Mouse (Mus musculus): ENCODE data around the gene Lypd4. TPM values are rescaled to one million over a fixed set of nuclear protein-coding genes. Genes with fewer than 3 reads are reported as not detected.
A peak's percentile ranks its signal among the peaks of the same experiment; 100 is the strongest.

The Lypd4 gene
- polyA plus RNA-seq, 1 experiment from 2014 or later, result not detected

GRCm38 (mm10) chr7:24883896-24884692 lies 14.4 kb upstream of the Lypd4 start, which contains the start of gene Rps19:
Gene Rps19, plus strand, starts transcription at chr7:24884371.
- peak within 1 kb of the TSS; percentile 91 for H3K4me2 ChIP-seq
- peaks cover 15% of the 10 kb centered on the region for H3K4me1 ChIP-seq (ENCODE audit: control insufficient read depth, insufficient read depth, low read length)
- no peaks in the 10 kb centered on the region for H3K9me3 ChIP-seq (replicated peaks; ENCODE audit: control insufficient read depth, low read length)
- H3K27ac ChIP-seq (ENCODE audit: low read depth, low read length), result peak within 1 kb of the TSS; percentile 94
- H3K36me3 ChIP-seq (ENCODE audit: control insufficient read depth, insufficient read depth, low read length), result peaks cover 25% of the 10 kb centered on the region
- H3K27me3 ChIP-seq (ENCODE audit: control insufficient read depth, insufficient read depth, low read length), result no peaks in the 10 kb centered on the region
- ATAC-seq (replicated peaks; ENCODE audit: insufficient number of reproducible peaks, low FRiP score, low TSS enrichment), result peak; percentile 93
- WGBS (ENCODE audit: insufficient replicate concordance), result under 1% methylated on average over 54 of the region's 57 CpGs
- peak within 1 kb of the TSS; percentile 100 for H3K4me3 ChIP-seq (ENCODE audit: low read depth, low read length)
- peak within 1 kb of the TSS; percentile 100 for H3K9ac ChIP-seq (ENCODE audit: low read depth, low read length)

- no peak overlapping the region for H3K27ac ChIP-seq (ENCODE audit: low read depth, low read length)
Measured at GRCm38 (mm10) chr7:24882416-24883199, 12.9 kb upstream of the Lypd4 start.

GRCm38 (mm10) chr7:24879620-24880019 lies 9.9 kb upstream of the Lypd4 start:
- H3K36me3 ChIP-seq (ENCODE audit: control insufficient read depth, insufficient read depth, low read length), result no peaks in the 10 kb centered on the region
- no peak for ATAC-seq (replicated peaks; ENCODE audit: insufficient number of reproducible peaks, low FRiP score, low TSS enrichment)
- no peaks in the 10 kb centered on the region for H3K9me3 ChIP-seq (replicated peaks; ENCODE audit: control insufficient read depth, low read length)
- WGBS (ENCODE audit: insufficient replicate concordance), result 42% methylated on average over 2 of the region's 2 CpGs
- no peak overlapping the region for H3K4me2 ChIP-seq
- 0 out of 2 replicates have a peak, but pooled peaks cover 3% of the 10 kb centered on the region for H3K27me3 ChIP-seq (ENCODE audit: control insufficient read depth, insufficient read depth, low read length)
- H3K9ac ChIP-seq (ENCODE audit: low read depth, low read length), result no peak overlapping the region
- H3K4me3 ChIP-seq (ENCODE audit: low read depth, low read length), result no peak overlapping the region
- H3K4me1 ChIP-seq (ENCODE audit: control insufficient read depth, insufficient read depth, low read length), result no peaks in the 10 kb centered on the region
- H3K27ac ChIP-seq (ENCODE audit: low read depth, low read length), result no peak overlapping the region

More at GRCm38 (mm10) chr7:24882416-24883199, 12.9 kb upstream of the Lypd4 start:
- Histone ChIP-seq H3K9me3 (replicated peaks; ENCODE audit: control insufficient read depth, low read length) (no peaks in the 10 kb centered on the region), H3K4me1 (ENCODE audit: control insufficient read depth, insufficient read depth, low read length) (peaks cover 15% of the 10 kb centered on the region), H3K27me3 (ENCODE audit: control insufficient read depth, insufficient read depth, low read length) (no peaks in the 10 kb centered on the region), H3K9ac (ENCODE audit: low read depth, low read length) (no peak overlapping the region), H3K4me3 (ENCODE audit: low read depth, low read length) (no peak overlapping the region), H3K4me2 (no peak overlapping the region), H3K36me3 (ENCODE audit: control insufficient read depth, insufficient read depth, low read length) (peaks cover 18% of the 10 kb centered on the region)
- ATAC-seq (replicated peaks; ENCODE audit: insufficient number of reproducible peaks, low FRiP score, low TSS enrichment), result no peak
- WGBS (ENCODE audit: insufficient replicate concordance), result 88% methylated on average over 9 of the region's 9 CpGs

GRCm38 (mm10) chr7:24877588-24877987 lies 7.8 kb upstream of the Lypd4 start:
- no peaks in the 10 kb centered on the region for H3K36me3 ChIP-seq (ENCODE audit: control insufficient read depth, insufficient read depth, low read length)
- H3K27ac ChIP-seq (ENCODE audit: low read depth, low read length), result no peak overlapping the region
- H3K4me2 ChIP-seq, result no peak overlapping the region
- WGBS (ENCODE audit: insufficient replicate concordance), result 70% methylated on average over 3 of the region's 3 CpGs
- H3K9me3 ChIP-seq (replicated peaks; ENCODE audit: control insufficient read depth, low read length), result no peaks in the 10 kb centered on the region
- peaks cover 9% of the 10 kb centered on the region; the same call in 1 of the 2 replicates for H3K27me3 ChIP-seq (ENCODE audit: control insufficient read depth, insufficient read depth, low read length)
- no peak overlapping the region for H3K4me3 ChIP-seq (ENCODE audit: low read depth, low read length)
- no peaks in the 10 kb centered on the region for H3K4me1 ChIP-seq (ENCODE audit: control insufficient read depth, insufficient read depth, low read length)
- no peak for ATAC-seq (replicated peaks; ENCODE audit: insufficient number of reproducible peaks, low FRiP score, low TSS enrichment)
- no peak overlapping the region for H3K9ac ChIP-seq (ENCODE audit: low read depth, low read length)

- Histone ChIP-seq H3K9me3 (replicated peaks; ENCODE audit: control insufficient read depth, low read length) (no peaks in the 10 kb centered on the region), H3K27me3 (ENCODE audit: control insufficient read depth, insufficient read depth, low read length) (peaks cover 27% of the 10 kb centered on the region), H3K9ac (ENCODE audit: low read depth, low read length) (no peak overlapping the region), H3K36me3 (ENCODE audit: control insufficient read depth, insufficient read depth, low read length) (no peaks in the 10 kb centered on the region), H3K4me1 (ENCODE audit: control insufficient read depth, insufficient read depth, low read length) (no peaks in the 10 kb centered on the region), H3K4me3 (ENCODE audit: low read depth, low read length) (no peak overlapping the region), H3K4me2 (no peak overlapping the region), H3K27ac (ENCODE audit: low read depth, low read length) (no peak overlapping the region)
- WGBS (ENCODE audit: insufficient replicate concordance), result 63% methylated on average over 17 of the region's 17 CpGs
- ATAC-seq (replicated peaks; ENCODE audit: insufficient number of reproducible peaks, low FRiP score, low TSS enrichment), result no peak
Measured at GRCm38 (mm10) chr7:24869080-24869479, 661 bp downstream of the Lypd4 start.

GRCm38 (mm10) chr7:24864156-24864555 lies 5.6 kb downstream of the Lypd4 start:
- Histone ChIP-seq H3K9ac (ENCODE audit: low read depth, low read length) (no peak overlapping the region), H3K4me1 (ENCODE audit: control insufficient read depth, insufficient read depth, low read length) (no peaks in the 10 kb centered on the region), H3K36me3 (ENCODE audit: control insufficient read depth, insufficient read depth, low read length) (no peaks in the 10 kb centered on the region), H3K27me3 (ENCODE audit: control insufficient read depth, insufficient read depth, low read length) (peaks cover 7% of the 10 kb centered on the region), H3K4me2 (no peak overlapping the region), H3K9me3 (replicated peaks; ENCODE audit: control insufficient read depth, low read length) (no peaks in the 10 kb centered on the region), H3K4me3 (ENCODE audit: low read depth, low read length) (no peak overlapping the region), H3K27ac (ENCODE audit: low read depth, low read length) (no peak overlapping the region)
- WGBS (ENCODE audit: insufficient replicate concordance), result 40% methylated on average over 6 of the region's 6 CpGs
- ATAC-seq (replicated peaks; ENCODE audit: insufficient number of reproducible peaks, low FRiP score, low TSS enrichment), result no peak

- H3K4me3 ChIP-seq (ENCODE audit: low read depth, low read length), result no peak overlapping the region
- no peak overlapping the region for H3K27ac ChIP-seq (ENCODE audit: low read depth, low read length)
- WGBS (ENCODE audit: insufficient replicate concordance), result 82% methylated on average over 4 of the region's 4 CpGs
- H3K36me3 ChIP-seq (ENCODE audit: control insufficient read depth, insufficient read depth, low read length), result no peaks in the 10 kb centered on the region
- H3K9ac ChIP-seq (ENCODE audit: low read depth, low read length), result no peak overlapping the region
- H3K9me3 ChIP-seq (replicated peaks; ENCODE audit: control insufficient read depth, low read length), result no peaks in the 10 kb centered on the region
- no peak for ATAC-seq (replicated peaks; ENCODE audit: insufficient number of reproducible peaks, low FRiP score, low TSS enrichment)
- no peak overlapping the region for H3K4me2 ChIP-seq
- H3K27me3 ChIP-seq (ENCODE audit: control insufficient read depth, insufficient read depth, low read length), result no peaks in the 10 kb centered on the region
- H3K4me1 ChIP-seq (ENCODE audit: control insufficient read depth, insufficient read depth, low read length), result no peaks in the 10 kb centered on the region
Measured at GRCm38 (mm10) chr7:24862853-24863252, 6.9 kb downstream of the Lypd4 start.

- 83% methylated on average over 7 of the region's 7 CpGs for WGBS (ENCODE audit: insufficient replicate concordance)
- Histone ChIP-seq H3K4me2 (no peak within 1 kb of the TSS), H3K9ac (ENCODE audit: low read depth, low read length) (no peak within 1 kb of the TSS), H3K36me3 (ENCODE audit: control insufficient read depth, insufficient read depth, low read length) (no peaks in the 10 kb centered on the region), H3K4me1 (ENCODE audit: control insufficient read depth, insufficient read depth, low read length) (no peaks in the 10 kb centered on the region), H3K27me3 (ENCODE audit: control insufficient read depth, insufficient read depth, low read length) (no peaks in the 10 kb centered on the region), H3K27ac (ENCODE audit: low read depth, low read length) (no peak within 1 kb of the TSS), H3K4me3 (ENCODE audit: low read depth, low read length) (no peak within 1 kb of the TSS), H3K9me3 (replicated peaks; ENCODE audit: control insufficient read depth, low read length) (no peaks in the 10 kb centered on the region)
- no peak for ATAC-seq (replicated peaks; ENCODE audit: insufficient number of reproducible peaks, low FRiP score, low TSS enrichment)
Measured at GRCm38 (mm10) chr7:24861913-24862312, 7.8 kb downstream of the Lypd4 start, which contains the start of gene Gm9844. Gene Gm9844, plus strand, starts transcription at chr7:24862213.

Data from heart, embryonic 11.5 days (tissue).